Mouse (Mus musculus) A20 (cell line): ENCODE measurements at regions not wholly inside any gene's neighbourhood (a gene's known extent, or its start where the extent isn't known, plus 50 kb on each side); places are given as distances from the start of the nearest gene placed in this dataset.

ENCODE experiments used
- DNase-seq: peaks from one replicate; pipeline ENCODE4 v3.0.0-alpha.2; 2011; ENCODE audit warnings: low read depth, low spot score

- DNase-seq = no peak
These were observed 583.9 kb downstream of the Cetn3 start for GRCm38 (mm10) chr13:82366768-82367167.

- DNase-seq = no peak
These were observed 588.7 kb downstream of the Cetn3 start for GRCm38 (mm10) chr13:82371579-82371978.

GRCm38 (mm10) chr13:82372612-82373011, 589.7 kb downstream of the Cetn3 start:
- no peak for DNase-seq

- no peak for DNase-seq
These were observed 610.0 kb downstream of the Cetn3 start for GRCm38 (mm10) chr13:82392908-82393307.

GRCm38 (mm10) chr13:82393496-82393895, 610.6 kb downstream of the Cetn3 start:
- no peak for DNase-seq

GRCm38 (mm10) chr13:82413677-82414076, 630.8 kb downstream of the Cetn3 start:
- no peak for DNase-seq

- no peak for DNase-seq
These were observed 638.1 kb downstream of the Cetn3 start for GRCm38 (mm10) chr13:82420966-82421365.

- no peak for DNase-seq
These were observed 641.2 kb downstream of the Cetn3 start for GRCm38 (mm10) chr13:82423911-82424654.

GRCm38 (mm10) chr13:82424732-82425341, 642.0 kb downstream of the Cetn3 start:
- DNase-seq = no peak

- no peak for DNase-seq
These were observed 649.5 kb downstream of the Cetn3 start for GRCm38 (mm10) chr13:82432411-82432810.

- DNase-seq = no peak
These were observed 656.4 kb downstream of the Cetn3 start for GRCm38 (mm10) chr13:82439294-82439693.

GRCm38 (mm10) chr13:82453650-82454049, 670.8 kb downstream of the Cetn3 start:
- DNase-seq = no peak

- no peak for DNase-seq
These were observed 700.5 kb downstream of the Cetn3 start for GRCm38 (mm10) chr13:82483265-82483929.

GRCm38 (mm10) chr13:82496606-82497005, 713.7 kb downstream of the Cetn3 start:
- DNase-seq = peak; percentile 39

- DNase-seq = no peak
These were observed 725.3 kb downstream of the Cetn3 start for GRCm38 (mm10) chr13:82508176-82508575.

- DNase-seq = no peak
These were observed 726.6 kb downstream of the Cetn3 start for GRCm38 (mm10) chr13:82509512-82509911.
